Mouse (Mus musculus) megakaryocyte progenitor cell, adult 5-6 weeks (primary cell): ENCODE data around the gene Wrap53. TPM values are rescaled to one million over a fixed set of nuclear protein-coding genes. Genes with fewer than 3 reads are reported as not detected.
"Not testable (repeated sequence)": the region's sequence is repeated elsewhere in the genome, so short reads cannot be mapped to it uniquely, and the experiment has no call there.

Source experiments
- ATAC-seq: replicated peaks from 2 replicates; pipeline ENCODE4 v1.8.0; 2016; ENCODE audit warnings: mild to moderate bottlenecking, moderate TSS enrichment, inconsistent platforms; ENCODE audit not compliant: poor library complexity
- total RNA-seq, 2 experiments: library from RNA; stranded (forward) in 1 of 2; stranded (reverse) in 1 of 2; fragments of 157-497, 149-512 nt in 1 of 2; fragments of 200-1000 nt in 1 of 2; gene quantifications; 2 replicates each; pipeline versions ENCODE4 v1.2.3 to v1.2.4; 2015 to 2017

Gene Wrap53
- total RNA-seq, 2 experiments from 2014 or later: 6.2 to 18.3 TPM

DNA sequence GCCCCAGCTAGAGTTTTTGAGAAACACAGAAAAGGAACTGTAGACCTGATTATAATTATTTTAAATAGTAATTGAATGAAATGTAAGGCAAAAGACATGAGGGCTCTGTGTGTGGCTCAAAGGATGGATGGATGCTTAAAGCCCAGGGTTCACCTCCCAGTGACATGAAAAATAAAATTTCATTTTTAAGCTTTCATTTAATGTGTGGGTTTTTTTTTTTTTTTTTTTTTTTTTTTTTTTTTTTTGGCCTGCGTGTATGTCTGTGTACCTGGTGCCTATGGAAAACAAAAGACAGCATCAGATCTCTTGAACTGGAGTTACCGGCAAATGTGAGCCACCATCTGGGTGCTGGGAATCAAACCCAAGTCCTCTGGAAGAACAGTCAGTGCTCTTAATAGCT lies 39.4 kb downstream of the Wrap53 start:
- no peak for ATAC-seq

DNA sequence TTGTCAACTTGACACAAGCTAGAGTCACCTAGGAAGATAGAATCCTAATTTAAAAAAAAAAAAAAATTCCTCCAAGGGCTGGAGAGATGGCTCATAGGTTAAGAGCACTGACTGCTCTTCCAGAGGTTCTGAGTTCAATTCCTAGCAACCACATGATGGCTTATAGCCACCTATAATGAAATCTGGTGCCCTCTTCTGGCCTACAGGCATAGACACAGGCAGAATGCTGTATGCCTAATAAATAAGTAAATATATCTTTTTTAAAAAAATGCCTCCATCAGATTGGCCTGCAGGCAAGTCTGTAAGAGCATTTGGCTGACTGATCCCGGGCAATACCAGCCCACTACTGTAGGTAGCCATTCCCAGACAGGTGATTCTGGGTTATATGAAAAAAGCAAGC lies 45.1 kb downstream of the Wrap53 start:
- ATAC-seq: no peak

DNA sequence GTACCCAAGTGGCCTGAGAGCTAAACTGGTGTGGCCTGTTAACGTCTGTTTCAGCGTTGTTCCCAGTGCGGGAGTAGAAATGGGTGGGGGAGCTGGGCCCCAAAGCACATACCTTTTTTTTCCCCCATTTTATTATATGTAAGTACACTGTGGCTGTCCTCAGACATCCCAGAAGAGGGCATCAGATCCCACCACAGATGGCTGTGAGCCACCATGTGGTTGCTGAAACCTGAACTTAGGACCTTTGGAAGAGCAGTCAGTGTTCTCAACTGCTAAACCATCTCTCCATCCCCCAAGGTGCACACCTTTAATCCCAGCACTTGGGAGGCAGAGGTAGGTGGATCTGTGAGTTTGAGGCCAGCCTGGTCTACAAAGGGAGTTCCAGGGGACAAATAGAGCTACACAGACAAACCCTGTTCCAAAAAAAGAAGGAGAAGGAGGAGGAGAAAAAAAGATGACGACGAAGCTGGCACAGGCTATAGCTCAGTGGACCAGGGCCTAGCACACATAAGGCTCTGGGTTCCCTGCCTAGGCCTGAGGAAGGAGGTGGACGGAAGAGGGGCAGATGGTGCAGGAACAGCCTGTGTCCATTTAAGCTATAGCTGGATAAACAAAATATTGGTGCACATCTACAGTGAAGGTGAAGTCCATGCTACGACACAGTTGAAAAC lies 47.4 kb downstream of the Wrap53 start:
- no peak for ATAC-seq

DNA sequence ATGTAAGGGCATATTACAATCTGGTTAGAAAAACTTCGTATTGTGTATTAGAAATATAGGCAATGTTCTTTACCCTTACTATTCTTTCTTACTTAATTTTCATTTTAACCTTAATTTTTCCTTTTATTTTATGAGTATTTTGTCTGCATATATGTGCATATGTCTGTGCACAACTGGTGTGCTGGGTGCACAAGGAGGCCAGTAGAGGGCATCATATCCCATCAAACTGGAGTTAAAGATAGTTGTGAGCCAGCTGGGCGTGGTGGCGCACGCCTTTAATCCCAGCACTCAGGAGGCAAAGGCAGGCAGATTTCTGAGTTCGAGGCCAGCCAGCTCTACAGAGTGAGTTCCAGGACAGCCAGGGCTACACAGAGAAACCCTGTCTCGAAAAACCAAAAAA lies 49.3 kb downstream of the Wrap53 start:
- 0 out of 2 replicates have a peak, but pooled peaks have one; percentile 48 for ATAC-seq

DNA sequence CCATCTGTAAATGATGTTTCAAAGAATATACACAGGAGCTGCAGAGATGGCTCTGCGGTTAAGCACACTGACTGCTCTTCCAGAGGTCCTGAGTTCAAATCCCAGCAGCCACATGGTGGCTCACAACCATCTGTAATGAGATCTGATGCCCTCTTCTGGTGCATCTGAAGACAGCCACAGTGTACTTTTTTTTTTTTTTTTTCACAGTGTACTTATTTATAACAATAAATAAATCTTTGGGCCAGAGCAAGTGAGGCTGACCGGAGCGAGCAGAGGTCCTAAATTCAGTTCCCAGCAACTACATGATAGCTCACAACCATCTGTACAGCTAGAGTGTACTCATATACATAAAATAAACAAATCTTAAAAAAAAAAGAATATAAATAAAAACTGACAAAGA lies 49.8 kb downstream of the Wrap53 start:
- ATAC-seq: not testable (repeated sequence)

DNA sequence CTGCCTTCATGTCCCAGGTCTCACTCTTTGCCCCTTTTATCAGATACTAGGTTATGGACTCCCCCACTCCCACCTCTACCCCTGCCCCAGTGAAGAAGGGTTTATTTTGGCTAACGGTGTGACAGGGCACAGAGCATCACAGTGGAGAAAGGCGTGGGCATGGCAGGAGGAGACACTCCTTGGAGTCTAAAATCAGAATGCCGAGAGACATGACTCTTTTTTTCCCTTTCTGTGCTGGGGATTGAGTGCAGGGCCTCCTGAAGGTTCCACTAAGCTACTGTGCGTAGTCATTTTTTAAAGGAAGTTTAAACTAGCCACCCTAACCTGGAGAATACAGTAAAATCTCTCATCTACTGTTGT lies 52.0 kb downstream of the Wrap53 start:
- no peak for ATAC-seq

DNA sequence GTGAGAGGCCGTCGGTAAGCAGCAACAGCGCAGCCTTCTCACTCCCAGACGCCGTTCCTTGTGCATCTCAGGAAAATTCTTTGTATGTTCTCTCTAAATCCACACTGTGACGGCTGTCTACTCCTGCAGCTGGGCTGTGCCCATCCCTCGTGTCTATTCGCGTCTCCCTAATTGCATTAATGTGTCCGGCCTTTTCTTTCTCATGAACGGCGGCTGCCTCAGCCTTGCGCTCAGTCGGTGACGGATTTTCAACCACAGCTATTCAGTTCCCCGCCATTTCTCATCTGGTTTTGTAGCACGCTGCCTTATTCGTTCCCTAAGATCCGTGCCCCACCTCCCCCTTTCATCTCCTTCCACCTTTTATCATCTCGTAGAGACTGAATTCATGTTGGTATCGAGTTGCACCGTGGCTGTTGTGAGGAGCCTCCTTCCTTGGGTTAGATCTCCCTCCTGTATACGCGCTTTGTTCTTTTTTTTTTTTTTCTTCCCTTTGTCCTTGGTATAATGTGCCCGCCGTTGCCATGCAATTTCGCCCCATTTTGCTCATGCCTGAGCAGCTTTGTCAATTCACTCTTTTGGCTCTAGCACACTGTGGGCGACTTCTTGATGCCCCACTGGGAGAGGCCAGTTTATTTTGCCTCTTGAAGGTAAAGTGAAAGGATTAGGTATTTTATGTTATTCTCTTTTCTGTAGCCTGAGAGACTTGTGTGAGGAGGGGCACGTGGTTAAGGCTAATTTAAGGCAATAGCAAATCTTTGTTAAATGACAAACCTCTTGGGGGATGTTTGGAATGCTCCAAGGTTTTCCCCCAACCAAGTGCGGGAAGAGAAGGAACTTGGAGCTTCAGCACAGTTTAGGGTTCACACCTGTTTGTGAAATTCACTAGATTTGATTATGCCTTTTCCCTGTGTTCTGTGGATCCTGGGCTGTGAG lies 52.7 kb downstream of the Wrap53 start:
- ATAC-seq: no peak

DNA sequence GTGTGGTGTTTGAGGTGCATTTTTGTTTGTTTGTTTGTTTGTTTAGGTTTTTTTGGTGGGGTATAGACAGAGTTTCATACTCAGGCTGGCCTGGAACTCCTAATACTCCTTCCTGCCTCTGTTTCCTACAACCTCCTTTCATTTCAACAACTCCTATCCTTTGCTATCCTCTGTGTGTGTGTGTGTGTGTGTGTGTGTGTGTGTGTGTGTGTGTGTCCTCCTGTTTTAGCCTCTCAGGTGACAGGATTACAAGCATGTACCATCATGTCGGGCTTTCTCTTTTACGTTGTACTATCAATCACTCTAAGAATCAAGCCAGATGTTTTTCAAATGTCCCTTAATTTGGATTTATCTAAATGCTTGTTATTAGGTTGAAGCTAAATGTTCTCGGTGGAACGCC lies 53.4 kb downstream of the Wrap53 start:
- no peak for ATAC-seq

DNA sequence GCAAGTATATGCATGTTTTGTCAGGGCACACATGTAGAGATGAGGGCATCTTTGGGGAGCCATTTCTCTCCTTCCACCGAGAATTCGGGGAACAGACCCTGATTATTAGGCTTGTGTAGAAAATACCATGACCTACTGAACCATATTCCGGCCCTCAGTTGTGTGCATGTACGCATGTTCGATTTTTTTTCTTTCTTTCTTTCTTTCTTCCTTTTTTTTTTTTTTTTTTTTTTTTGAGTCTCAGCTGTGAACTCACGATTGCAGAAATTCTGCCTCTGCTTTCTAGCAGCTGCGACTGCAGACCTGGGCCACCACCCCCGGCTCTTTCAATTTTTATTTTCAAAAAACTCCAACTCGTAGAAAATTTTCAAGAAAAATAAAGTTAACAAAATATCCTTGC lies 54.4 kb downstream of the Wrap53 start:
- no peak for ATAC-seq

DNA sequence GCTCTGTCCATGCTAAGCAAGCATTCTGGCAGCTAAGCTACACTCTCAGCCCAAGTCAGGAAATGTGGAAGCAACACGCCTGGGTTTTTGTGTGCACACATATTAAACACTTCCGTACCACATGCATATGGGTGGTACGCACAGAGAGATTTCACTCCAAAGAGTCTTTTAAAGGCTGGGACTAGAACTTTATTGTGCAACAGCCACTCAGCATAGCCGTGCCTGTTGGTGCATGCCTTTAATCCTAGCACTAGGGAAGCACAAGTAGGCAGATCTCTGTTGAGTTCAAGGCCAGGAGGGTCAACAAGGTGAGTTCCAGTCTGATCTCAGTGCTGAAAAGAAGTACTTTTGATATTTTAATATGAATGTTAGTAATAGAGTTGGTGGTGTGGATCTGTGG lies 56.4 kb downstream of the Wrap53 start:
- ATAC-seq: no peak

DNA sequence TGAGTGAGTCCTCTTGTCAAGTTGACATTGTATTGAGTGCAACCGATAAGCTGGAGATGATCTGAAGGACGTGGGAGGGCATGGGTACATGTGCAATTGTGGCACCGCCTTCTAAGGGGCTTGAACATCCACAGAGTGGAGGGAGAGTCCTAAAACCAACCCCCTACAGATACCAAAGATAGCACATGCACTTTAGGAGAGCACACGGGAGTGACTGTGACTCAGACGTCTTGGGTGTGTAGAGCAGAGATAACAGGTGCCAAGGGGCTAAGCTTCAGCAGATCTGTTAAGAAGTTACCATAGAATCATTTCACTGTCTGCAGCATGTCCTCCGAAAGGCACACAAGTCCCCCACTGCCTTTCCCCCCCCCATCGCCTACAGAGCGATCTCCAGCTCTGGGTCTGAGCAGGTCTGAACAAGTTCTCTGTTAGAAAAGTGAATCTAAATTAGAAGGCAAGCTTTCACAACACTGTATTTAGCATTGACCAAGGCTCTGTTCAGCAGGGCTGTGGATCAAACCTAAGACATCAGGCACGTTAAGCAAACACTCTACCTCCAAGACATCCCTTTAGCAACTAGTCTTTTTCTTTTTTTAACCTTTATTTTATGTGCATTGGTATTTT lies 58.4 kb downstream of the Wrap53 start:
- ATAC-seq: peak; percentile 34; the same call in 1 of the 2 replicates

DNA sequence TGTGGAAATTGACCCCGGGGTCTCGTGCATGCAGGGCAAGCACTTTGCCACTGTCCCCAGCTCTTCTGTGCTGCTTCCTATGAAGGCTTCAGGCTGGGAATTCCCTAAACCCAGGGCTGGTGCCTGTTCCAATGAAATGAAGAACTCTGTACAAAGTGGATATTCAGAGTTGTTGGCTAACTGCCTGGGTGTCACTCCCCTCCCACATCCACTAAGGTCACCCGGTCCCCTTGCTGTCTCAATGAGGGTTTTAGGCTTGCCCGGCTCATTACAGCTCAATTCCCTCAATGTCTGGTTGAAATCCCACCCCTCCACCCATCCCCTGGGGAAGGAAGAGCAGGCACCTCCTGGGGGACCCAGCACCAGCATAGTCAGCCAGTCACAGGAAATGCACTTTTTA lies 60.1 kb downstream of the Wrap53 start:
- no peak for ATAC-seq

DNA sequence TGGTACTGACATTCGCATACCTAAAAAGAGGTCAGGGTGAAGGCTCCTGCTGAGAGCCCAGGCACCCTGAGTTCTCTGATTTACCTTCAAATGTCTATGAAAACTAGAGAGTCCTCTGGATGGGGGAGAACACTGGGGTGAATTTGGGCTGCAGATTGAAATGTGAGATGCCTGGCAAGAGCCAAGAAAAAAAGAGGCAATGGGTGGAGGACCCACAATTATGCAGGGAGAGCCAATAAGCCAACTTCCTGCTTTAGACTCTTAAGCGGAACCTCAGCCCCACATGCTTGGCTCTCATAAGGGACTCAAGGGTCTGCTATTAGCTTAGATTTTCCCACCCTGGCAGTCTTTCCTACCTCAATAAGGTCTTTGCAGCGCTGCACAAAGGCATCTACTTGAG lies 63.4 kb downstream of the Wrap53 start:
- no peak for ATAC-seq

DNA sequence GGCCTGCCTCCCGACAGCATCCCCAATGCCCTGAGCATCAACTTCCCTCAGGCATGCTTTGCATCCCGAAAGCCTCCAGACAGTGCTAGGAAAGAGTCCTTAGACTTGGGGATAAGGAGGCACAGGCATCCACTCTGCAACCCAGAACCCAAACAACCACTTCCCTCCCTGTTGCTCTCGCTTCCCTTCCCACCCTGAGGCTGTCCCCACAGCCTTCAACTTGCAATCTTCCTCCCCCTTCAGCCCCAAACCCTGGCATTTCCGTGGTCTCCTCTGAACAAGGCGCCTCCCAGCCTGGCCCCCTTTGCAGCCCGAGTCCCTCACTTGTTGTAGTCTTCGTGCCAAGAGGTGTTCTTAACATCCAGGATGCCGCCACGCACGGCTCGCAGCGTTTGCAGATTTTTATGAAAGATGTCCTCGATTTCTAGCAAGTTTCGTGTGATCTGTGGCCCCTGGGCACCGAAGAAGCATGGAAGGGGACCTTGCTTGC lies 63.9 kb downstream of the Wrap53 start:
- peak; percentile 27; the same call in 1 of the 2 replicates for ATAC-seq

DNA sequence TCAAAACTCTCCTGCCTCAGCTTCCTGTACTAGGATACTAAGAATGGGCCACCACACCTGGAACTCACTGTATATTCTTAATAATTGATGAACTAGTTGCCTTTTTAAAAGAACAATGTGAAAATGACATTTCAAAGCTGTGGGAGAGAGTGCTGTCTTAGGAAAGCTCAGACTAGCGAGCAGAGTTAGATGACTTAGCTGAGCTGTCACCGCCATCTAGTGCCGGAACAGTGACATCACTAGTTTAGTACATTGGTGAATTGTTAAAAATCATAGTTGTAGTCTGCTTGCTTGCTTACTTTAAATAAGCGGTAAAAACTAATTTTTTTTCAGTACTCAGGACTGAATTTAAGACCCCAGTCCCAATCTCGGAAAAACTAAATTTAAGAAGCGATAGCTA lies 66.2 kb downstream of the Wrap53 start:
- ATAC-seq: peak; percentile 77

Other genes starting within 250 kb of the Wrap53 start
- gene Rnf227, start 239.8 kb downstream of the Wrap53 start, total RNA-seq (2015): 4.3 and 6.2 TPM in 2 replicates
- 5.1 and 7.1 TPM in 2 replicates for gene Rnf227, start 239.8 kb downstream of the Wrap53 start, total RNA-seq (2017)
- 17.0 and 22.4 TPM in 2 replicates for gene Chd3, start 210.8 kb downstream of the Wrap53 start, total RNA-seq (2015)
- 19.9 and 38.2 TPM in 2 replicates for gene Chd3, start 210.8 kb downstream of the Wrap53 start, total RNA-seq (2017)
- 114 and 125 TPM in 2 replicates for gene Naa38, start 184.8 kb downstream of the Wrap53 start, total RNA-seq (2015)
- gene Naa38, start 184.8 kb downstream of the Wrap53 start, total RNA-seq (2017): 146 and 205 TPM in 2 replicates
- gene Cyb5d1, start 184.6 kb downstream of the Wrap53 start, total RNA-seq (2015): 15.4 and 16.6 TPM in 2 replicates
- 34.2 and 50.3 TPM in 2 replicates for gene Cyb5d1, start 184.6 kb downstream of the Wrap53 start, total RNA-seq (2017)
- 0.07 and 0.42 TPM in 2 replicates for gene Tmem88, start 182.0 kb downstream of the Wrap53 start, total RNA-seq (2015)
- 0.12 TPM in 1 of 2 replicates, not detected in the other for gene Tmem88, start 182.0 kb downstream of the Wrap53 start, total RNA-seq (2017)
- gene Kdm6b, start 166.6 kb downstream of the Wrap53 start, total RNA-seq (2015): 10.4 and 11.7 TPM in 2 replicates
- 1.8 and 2.9 TPM in 2 replicates for gene Kdm6b, start 166.6 kb downstream of the Wrap53 start, total RNA-seq (2017)
- gene Dnah2, start 31.1 kb downstream of the Wrap53 start, total RNA-seq (2015): 0.07 TPM in 1 of 2 replicates, not detected in the other
- gene Dnah2, start 31.1 kb downstream of the Wrap53 start, total RNA-seq (2017): under 0.01 TPM in 1 of 2 replicates, not detected in the other
- 0.15 TPM in 1 of 2 replicates, not detected in the other for gene Efnb3, start 20.1 kb downstream of the Wrap53 start, total RNA-seq (2015)
- 0.24 and 0.33 TPM in 2 replicates for gene Efnb3, start 20.1 kb downstream of the Wrap53 start, total RNA-seq (2017)
- 124 and 173 TPM in 2 replicates for gene Trp53, start 104 bp upstream of the Wrap53 start, total RNA-seq (2015)
- 65.1 and 65.6 TPM in 2 replicates for gene Trp53, start 104 bp upstream of the Wrap53 start, total RNA-seq (2017)
- 19.6 and 44.5 TPM in 2 replicates for gene Atp1b2, start 25.7 kb upstream of the Wrap53 start, total RNA-seq (2015)
- 2.0 and 4.0 TPM in 2 replicates for gene Atp1b2, start 25.7 kb upstream of the Wrap53 start, total RNA-seq (2017)
- not detected in 2 replicates for gene Shbg, start 37.6 kb upstream of the Wrap53 start, total RNA-seq (2015)
- not detected in 2 replicates for gene Shbg, start 37.6 kb upstream of the Wrap53 start, total RNA-seq (2017)
- gene Sat2, start 41.8 kb upstream of the Wrap53 start, total RNA-seq (2015): not detected in 2 replicates
- gene Sat2, start 41.8 kb upstream of the Wrap53 start, total RNA-seq (2017): 0.37 and 1.5 TPM in 2 replicates
- 27.3 and 43.5 TPM in 2 replicates for gene Fxr2, start 52.7 kb upstream of the Wrap53 start, total RNA-seq (2015)
- gene Fxr2, start 52.7 kb upstream of the Wrap53 start, total RNA-seq (2017): 35.5 and 41.5 TPM in 2 replicates
- gene Sox15, start 75.1 kb upstream of the Wrap53 start, total RNA-seq (2015): not detected in 2 replicates
- 0.95 TPM in 1 of 2 replicates, not detected in the other for gene Sox15, start 75.1 kb upstream of the Wrap53 start, total RNA-seq (2017)
- 28.6 and 37.5 TPM in 2 replicates for gene Mpdu1, start 82.4 kb upstream of the Wrap53 start, total RNA-seq (2015)
- gene Mpdu1, start 82.4 kb upstream of the Wrap53 start, total RNA-seq (2017): 55.0 and 55.5 TPM in 2 replicates
- gene Cd68, start 85.9 kb upstream of the Wrap53 start, total RNA-seq (2015): 33.1 and 39.3 TPM in 2 replicates
- 15.5 and 25.0 TPM in 2 replicates for gene Cd68, start 85.9 kb upstream of the Wrap53 start, total RNA-seq (2017)
- gene Eif4a1, start 92.2 kb upstream of the Wrap53 start, total RNA-seq (2015): 1,029 and 1,055 TPM in 2 replicates
- 1,055 and 1,141 TPM in 2 replicates for gene Eif4a1, start 92.2 kb upstream of the Wrap53 start, total RNA-seq (2017)
- gene Senp3, start 101.8 kb upstream of the Wrap53 start, total RNA-seq (2015): 140 and 145 TPM in 2 replicates
- 108 and 123 TPM in 2 replicates for gene Senp3, start 101.8 kb upstream of the Wrap53 start, total RNA-seq (2017)
- gene Tnfsf13, start 105.5 kb upstream of the Wrap53 start, total RNA-seq (2015): 28.5 and 31.9 TPM in 2 replicates
- gene Tnfsf13, start 105.5 kb upstream of the Wrap53 start, total RNA-seq (2017): 49.4 and 53.7 TPM in 2 replicates
- gene Tnfsf12, start 115.6 kb upstream of the Wrap53 start, total RNA-seq (2015): 0.88 and 2.0 TPM in 2 replicates
- 0.75 and 1.0 TPM in 2 replicates for gene Tnfsf12, start 115.6 kb upstream of the Wrap53 start, total RNA-seq (2017)
- 7.5 and 9.4 TPM in 2 replicates for gene Tnfsfm13, start 115.8 kb upstream of the Wrap53 start, total RNA-seq (2015)
- gene Tnfsfm13, start 115.8 kb upstream of the Wrap53 start, total RNA-seq (2017): 6.1 and 7.9 TPM in 2 replicates
- gene Polr2a, start 178.4 kb upstream of the Wrap53 start, total RNA-seq (2015): 140 and 147 TPM in 2 replicates
- 21.0 and 34.4 TPM in 2 replicates for gene Polr2a, start 178.4 kb upstream of the Wrap53 start, total RNA-seq (2017)
- gene Slc35g3, start 181.7 kb upstream of the Wrap53 start, total RNA-seq (2015): not detected in 2 replicates
- gene Slc35g3, start 181.7 kb upstream of the Wrap53 start, total RNA-seq (2017): not detected in 2 replicates
- 1.3 and 1.5 TPM in 2 replicates for gene Zbtb4, start 185.7 kb upstream of the Wrap53 start, total RNA-seq (2015)
- gene Zbtb4, start 185.7 kb upstream of the Wrap53 start, total RNA-seq (2017): 0.51 and 0.54 TPM in 2 replicates
- gene Chrnb1, start 215.7 kb upstream of the Wrap53 start, total RNA-seq (2015): 0.24 and 1.6 TPM in 2 replicates
- 0.04 and 0.44 TPM in 2 replicates for gene Chrnb1, start 215.7 kb upstream of the Wrap53 start, total RNA-seq (2017)
- 0.22 and 0.52 TPM in 2 replicates for gene Fgf11, start 221.6 kb upstream of the Wrap53 start, total RNA-seq (2015)
- 0.21 and 0.41 TPM in 2 replicates for gene Fgf11, start 221.6 kb upstream of the Wrap53 start, total RNA-seq (2017)
- not detected in 2 replicates for gene Tmem102, start 225.4 kb upstream of the Wrap53 start, total RNA-seq (2015)
- not detected in 2 replicates for gene Tmem102, start 225.4 kb upstream of the Wrap53 start, total RNA-seq (2017)
- gene Gm39566, start 235.0 kb upstream of the Wrap53 start, total RNA-seq (2015): not detected in 2 replicates
- not detected in 2 replicates for gene Gm39566, start 235.0 kb upstream of the Wrap53 start, total RNA-seq (2017)
- not detected in 2 replicates for gene Spem2, start 238.2 kb upstream of the Wrap53 start, total RNA-seq (2015)
- gene Spem2, start 238.2 kb upstream of the Wrap53 start, total RNA-seq (2017): not detected in 2 replicates
- gene Spem1, start 241.9 kb upstream of the Wrap53 start, total RNA-seq (2015): not detected in 2 replicates
- 0.79 TPM in 1 of 2 replicates, not detected in the other for gene Spem1, start 241.9 kb upstream of the Wrap53 start, total RNA-seq (2017)